Mouse (Mus musculus) myocyte (in vitro differentiated cells): ENCODE measurements around the gene Asxl1. TPM values are rescaled to one million over a fixed set of nuclear protein-coding genes. Genes with fewer than 3 reads are reported as not detected.
"Not testable (repeated sequence)": the region's sequence is repeated elsewhere in the genome, so short reads cannot be mapped to it uniquely, and the experiment has no call there.

ENCODE experiments used
- H3K27me3 ChIP-seq: one replicate; pipeline ENCODE4 v1.6.1; 2011; ENCODE audit not compliant: control insufficient read depth, insufficient read depth, insufficient read length
- H3K36me3 ChIP-seq: one replicate; pipeline ENCODE4 v1.6.1; 2011; ENCODE audit not compliant: control insufficient read depth, insufficient read depth
- H3K4me2 ChIP-seq: one replicate; pipeline ENCODE4 v1.6.1; 2011; ENCODE audit warnings: low read depth, control low read depth
- H3K4me3 ChIP-seq: one replicate; pipeline ENCODE4 v1.5.1; 2011; ENCODE audit warnings: mild to moderate bottlenecking, control low read depth, moderate library complexity
- H3K79me2 ChIP-seq: one replicate; pipeline ENCODE4 v1.6.1; 2011; ENCODE audit not compliant: control insufficient read depth, insufficient read depth
- H3ac ChIP-seq: one replicate; pipeline ENCODE4 v1.6.1; 2011; ENCODE audit not compliant: control insufficient read depth, insufficient read length
- CEBPB ChIP-seq: IDR thresholded peaks from 2 replicates; pipeline ENCODE4 v1.6.1; 2011; ENCODE audit warnings: mild to moderate bottlenecking, moderate library complexity; ENCODE audit not compliant: poor library complexity, insufficient read depth, severe bottlenecking
- E2F4 ChIP-seq: IDR thresholded peaks from one replicate; pipeline ENCODE4 v1.6.1; 2011; ENCODE audit warnings: mild to moderate bottlenecking, control low read depth, moderate library complexity; ENCODE audit not compliant: insufficient read depth
- MAX ChIP-seq: IDR thresholded peaks from one replicate; pipeline ENCODE4 v1.6.1; 2011; ENCODE audit warnings: low read depth, mild to moderate bottlenecking, control low read depth
- MYOD1 ChIP-seq, 3 experiments: IDR thresholded peaks; one replicate each; pipeline ENCODE4 v1.6.1; 2011; ENCODE audit warnings: control low read depth in 2 of 3, low read depth in 2 of 3, mild to moderate bottlenecking in 2 of 3, moderate library complexity in 1 of 3; ENCODE audit not compliant: insufficient read length in 2 of 3, control insufficient read depth in 1 of 3
- MYOG ChIP-seq, 3 experiments: IDR thresholded peaks; one replicate each; pipeline ENCODE4 v1.6.1; 2011; ENCODE audit warnings: control low read depth in 2 of 3, low read depth in 2 of 3, mild to moderate bottlenecking in 2 of 3; ENCODE audit not compliant: insufficient read length in 2 of 3, control insufficient read depth in 1 of 3, insufficient read depth in 1 of 3
- POLR2A ChIP-seq: IDR thresholded peaks from one replicate; pipeline ENCODE4 v1.6.1; 2011; ENCODE audit warnings: low read depth, mild to moderate bottlenecking, control low read depth, moderate library complexity; ENCODE audit not compliant: insufficient read length
- POLR2AphosphoS2 ChIP-seq: IDR thresholded peaks from one replicate; pipeline ENCODE4 v1.6.1; 2011; ENCODE audit warnings: low read depth, control low read depth; ENCODE audit not compliant: insufficient read length
- REST ChIP-seq: IDR thresholded peaks from one replicate; pipeline ENCODE4 v1.6.1; 2011; ENCODE audit warnings: mild to moderate bottlenecking, control low read depth, moderate library complexity; ENCODE audit not compliant: insufficient read depth, insufficient read length
- SRF ChIP-seq: IDR thresholded peaks from one replicate; pipeline ENCODE4 v1.6.1; 2011; ENCODE audit warnings: low read depth; ENCODE audit not compliant: control insufficient read depth, insufficient read length
- TCF12 ChIP-seq: IDR thresholded peaks from one replicate; pipeline ENCODE4 v1.6.1; 2011; ENCODE audit warnings: mild to moderate bottlenecking, control low read depth; ENCODE audit not compliant: poor library complexity, insufficient read depth, severe bottlenecking
- TCF3 ChIP-seq: IDR thresholded peaks from one replicate; pipeline ENCODE4 v1.6.1; 2011; ENCODE audit warnings: low read depth, control low read depth; ENCODE audit not compliant: insufficient read length
- USF1 ChIP-seq: IDR thresholded peaks from one replicate; pipeline ENCODE4 v1.6.1; 2011; ENCODE audit warnings: low read depth, mild to moderate bottlenecking, control low read depth, moderate library complexity
- polyA plus RNA-seq: library from polyadenylated mRNA; unstranded; fragments of >200 nt; fragmentation: generic; extraction: Trizol; gene quantifications from one replicate; pipeline ENCODE4 v1.2.1, GENCODE M21; 2012; ENCODE audit warnings: missing spikeins

The Asxl1 gene
- polyA plus RNA-seq, 1 experiment: 15.4 TPM

- H3K36me3 ChIP-seq: peaks cover 65% of the 10 kb centered on the region
- no peak overlapping the region for H3K4me2 ChIP-seq
- no peaks in the 10 kb centered on the region for H3K27me3 ChIP-seq
- H3K4me3 ChIP-seq: no peak overlapping the region
- TF ChIP-seq MYOG (IDR thresholded peaks at IDR 0.05; ENCODE audit: control insufficient read depth in 1 of 3, insufficient read depth in 1 of 3, insufficient read length in 2 of 3, low read depth in 2 of 3) (no peak), TCF3 (no peak), CEBPB (no peak), MYOD1 (IDR thresholded peaks at IDR 0.05; ENCODE audit: control insufficient read depth in 1 of 3, insufficient read length in 2 of 3, low read depth in 2 of 3) (no peak), MAX (no peak), TCF12 (no peak), POLR2A (no peak), USF1 (no peak), E2F4 (no peak), REST (no peak), POLR2AphosphoS2 (no peak)
- peaks cover 57% of the 10 kb centered on the region for H3K79me2 ChIP-seq
- H3ac ChIP-seq: no peak overlapping the region
Observed at GRCm38 (mm10) chr2:153361101-153361710, 15.6 kb downstream of the Asxl1 start.

- not testable (repeated sequence) for H3ac ChIP-seq, H3K4me3 ChIP-seq, H3K4me2 ChIP-seq, H3K27me3 ChIP-seq
- Histone ChIP-seq H3K36me3 (peaks cover 61% of the 10 kb centered on the region), H3K79me2 (peaks cover 56% of the 10 kb centered on the region)
Observed at GRCm38 (mm10) chr2:153364531-153364930, 18.9 kb downstream of the Asxl1 start.

GRCm38 (mm10) chr2:153370871-153371270 is 25.2 kb downstream of the Asxl1 start:
- Histone ChIP-seq H3K79me2 (peaks cover 77% of the 10 kb centered on the region), H3K4me2 (no peak overlapping the region), H3K36me3 (peaks cover 31% of the 10 kb centered on the region), H3ac (no peak overlapping the region), H3K27me3 (no peaks in the 10 kb centered on the region), H3K4me3 (no peak overlapping the region)
- TF ChIP-seq CEBPB (no peak), SRF (no peak), MYOD1 (IDR thresholded peaks at IDR 0.05; ENCODE audit: control insufficient read depth in 1 of 3, insufficient read length in 2 of 3, low read depth in 2 of 3) (no peak), TCF3 (no peak), POLR2A (no peak), E2F4 (no peak), USF1 (no peak), MYOG (IDR thresholded peaks at IDR 0.05; ENCODE audit: control insufficient read depth in 1 of 3, insufficient read depth in 1 of 3, insufficient read length in 2 of 3, low read depth in 2 of 3) (no peak)

- no peak overlapping the region for H3K4me3 ChIP-seq
- no peak overlapping the region for H3ac ChIP-seq
- H3K36me3 ChIP-seq: peaks cover 10% of the 10 kb centered on the region
- H3K4me2 ChIP-seq: no peak overlapping the region
- H3K27me3 ChIP-seq: no peaks in the 10 kb centered on the region
- TF ChIP-seq USF1 (no peak), TCF12 (no peak), MYOD1 (IDR thresholded peaks at IDR 0.05; ENCODE audit: control insufficient read depth in 1 of 3, insufficient read length in 2 of 3, low read depth in 2 of 3) (no peak), E2F4 (no peak), POLR2A (no peak), MYOG (IDR thresholded peaks at IDR 0.05; ENCODE audit: control insufficient read depth in 1 of 3, insufficient read depth in 1 of 3, insufficient read length in 2 of 3, low read depth in 2 of 3) (no peak), MAX (no peak), SRF (no peak)
- peaks cover 94% of the 10 kb centered on the region for H3K79me2 ChIP-seq
Observed at GRCm38 (mm10) chr2:153375380-153375779, 29.8 kb downstream of the Asxl1 start.

GRCm38 (mm10) chr2:153380479-153380878 is 34.9 kb downstream of the Asxl1 start:
- Histone ChIP-seq H3K4me3 (no peak overlapping the region), H3ac (no peak overlapping the region), H3K79me2 (peaks cover 65% of the 10 kb centered on the region), H3K4me2 (no peak overlapping the region), H3K36me3 (peaks cover 26% of the 10 kb centered on the region), H3K27me3 (no peaks in the 10 kb centered on the region)
- TF ChIP-seq USF1 (no peak), TCF12 (no peak), TCF3 (no peak), REST (no peak), MYOG (IDR thresholded peaks at IDR 0.05; ENCODE audit: control insufficient read depth in 1 of 3, insufficient read depth in 1 of 3, insufficient read length in 2 of 3, low read depth in 2 of 3) (no peak)
